Mouse (Mus musculus) ovary, postnatal 10 days (tissue): ENCODE data around the gene Tcam1.

ENCODE experiments used
- DNase-seq: peaks from one replicate; pipeline ENCODE4 v3.0.0; 2022; ENCODE audit warnings: low spot score

The Tcam1 gene

DNA sequence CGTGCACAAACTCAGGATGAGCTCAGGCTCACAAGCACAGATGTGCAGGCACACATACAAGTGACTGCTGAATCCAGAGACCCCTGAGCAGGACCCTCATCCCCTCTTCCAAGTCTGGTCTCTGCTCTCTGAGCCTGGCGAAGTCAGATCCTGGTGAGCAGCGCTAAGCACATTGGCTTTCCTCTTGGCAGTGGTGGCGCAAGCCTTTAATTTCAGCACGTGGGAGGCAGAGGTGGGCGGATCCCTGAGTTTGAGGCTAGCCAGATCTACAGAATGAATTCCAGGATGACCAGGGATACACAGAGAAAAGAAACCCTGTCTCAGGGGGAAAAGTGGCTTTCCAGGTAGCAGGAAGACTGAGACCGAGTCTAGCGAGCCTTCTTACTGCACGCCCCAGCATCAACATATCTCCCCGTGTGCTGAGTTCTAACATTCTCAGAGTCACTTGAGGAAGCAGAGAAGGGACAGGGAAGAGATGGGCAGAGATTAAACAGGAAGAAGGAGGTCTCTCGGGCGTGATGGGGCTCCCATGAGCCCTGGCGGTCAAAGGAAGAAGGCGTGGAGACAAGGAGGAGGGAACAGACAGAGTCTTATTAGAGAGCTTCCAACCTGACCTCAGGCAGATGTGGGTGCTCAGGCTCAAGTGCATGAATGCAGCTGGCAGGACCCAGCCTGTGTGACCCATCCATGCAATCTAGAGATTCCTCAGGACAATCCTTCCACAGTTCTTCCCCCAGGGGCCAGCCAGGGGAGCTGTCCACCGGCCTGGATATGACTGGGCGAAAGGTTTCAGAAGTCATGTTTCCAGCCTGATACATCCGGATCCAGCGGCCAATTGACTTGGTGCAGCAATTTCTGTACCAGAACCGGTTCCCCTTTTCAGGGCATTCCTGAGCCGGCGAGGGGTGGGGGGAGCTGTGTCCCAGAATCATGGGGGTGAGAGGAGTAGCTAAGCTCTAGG lies 42.2 kb downstream of the Tcam1 start:
- DNase-seq = no peak

DNA sequence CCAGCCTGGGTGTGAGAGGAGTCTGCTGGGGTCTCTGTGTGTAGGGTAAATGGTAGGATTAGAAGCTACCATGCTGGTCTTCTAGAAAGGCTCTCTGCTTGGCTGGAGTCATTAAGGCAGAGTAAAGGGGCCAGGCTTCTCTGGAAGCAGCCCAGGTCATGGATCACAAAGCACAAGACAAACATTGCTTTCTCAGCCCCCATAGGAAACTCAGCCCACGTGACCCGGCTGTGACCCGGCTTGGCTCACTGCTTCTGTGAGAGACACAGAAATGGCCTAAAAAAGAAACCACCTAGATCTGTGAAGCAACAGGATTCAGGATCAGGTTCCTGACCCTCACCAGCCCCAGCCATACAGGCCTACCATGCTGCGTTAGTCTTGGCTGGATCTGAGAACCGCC lies 48.4 kb downstream of the Tcam1 start:
- no peak for DNase-seq

DNA sequence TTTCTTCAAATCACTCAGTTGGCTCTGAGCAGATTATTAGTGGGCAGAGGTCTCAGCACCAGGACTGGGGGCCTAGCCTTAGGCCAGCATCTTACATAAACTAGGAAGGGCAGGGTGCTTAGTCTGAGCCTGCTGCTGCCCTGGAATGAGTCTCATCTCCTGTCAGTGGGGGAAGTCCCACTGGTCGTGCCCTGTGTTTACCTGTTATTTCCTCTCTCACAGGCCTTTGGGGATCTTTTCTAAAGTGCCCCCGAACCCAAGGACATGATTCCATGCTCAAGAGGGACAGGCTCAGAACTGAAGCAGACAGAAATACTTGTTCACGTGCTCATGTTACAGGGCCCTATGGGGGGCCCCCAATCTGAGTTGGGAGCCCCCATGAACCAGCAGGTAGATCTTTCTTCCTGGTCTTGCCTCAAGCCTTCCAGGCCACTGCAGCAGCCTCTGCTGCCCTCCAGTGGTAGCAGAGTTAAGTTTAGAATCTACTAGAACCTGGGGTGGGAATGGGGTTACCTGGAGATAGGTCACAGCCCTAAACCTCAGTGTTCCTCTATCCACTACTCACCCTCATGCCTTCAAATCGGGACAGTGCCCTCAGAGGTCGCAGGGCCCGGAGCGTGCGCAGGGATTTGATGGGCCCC lies 49.2 kb downstream of the Tcam1 start:
- peak; percentile 36 for DNase-seq

DNA sequence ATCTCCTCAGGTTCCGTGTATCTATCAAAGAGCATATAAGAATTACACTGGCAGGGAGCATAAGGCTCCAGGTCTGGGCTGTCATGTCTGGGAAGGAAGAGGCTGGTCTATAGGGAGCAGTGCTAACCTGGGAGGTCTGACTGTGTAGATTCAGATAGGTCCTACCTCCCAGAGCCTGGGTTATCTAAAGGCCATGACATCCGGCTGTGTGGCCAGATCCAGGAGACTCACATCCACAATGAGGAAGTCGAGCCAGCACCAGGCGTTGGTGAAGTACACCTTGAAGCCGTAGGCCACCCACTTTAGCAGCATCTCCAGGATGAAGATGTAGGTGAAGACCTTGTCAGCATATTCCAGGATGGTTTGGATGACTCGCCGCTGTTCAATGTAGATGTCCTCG lies 50.0 kb downstream of the Tcam1 start:
- DNase-seq = no peak

DNA sequence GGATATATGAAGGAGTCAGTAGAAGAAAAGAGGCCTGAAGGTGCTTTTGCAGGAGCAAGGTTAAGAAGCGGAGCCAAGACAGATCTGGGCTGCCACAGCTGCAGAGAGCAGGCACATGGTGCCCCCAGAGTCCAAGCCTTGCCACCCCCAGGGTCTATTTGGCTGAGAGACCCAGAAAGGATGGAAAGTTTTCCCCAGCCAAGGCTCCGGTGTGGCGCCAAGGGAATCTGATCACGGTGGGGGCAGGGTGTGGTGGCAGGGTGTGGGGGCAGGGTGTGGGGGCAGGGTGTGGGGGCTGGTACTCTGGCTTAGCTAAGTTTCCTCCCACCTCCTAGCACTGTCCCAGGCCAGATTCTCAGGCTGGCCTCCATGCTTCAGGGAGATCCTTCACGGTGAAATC lies 52.0 kb downstream of the Tcam1 start:
- no peak for DNase-seq

DNA sequence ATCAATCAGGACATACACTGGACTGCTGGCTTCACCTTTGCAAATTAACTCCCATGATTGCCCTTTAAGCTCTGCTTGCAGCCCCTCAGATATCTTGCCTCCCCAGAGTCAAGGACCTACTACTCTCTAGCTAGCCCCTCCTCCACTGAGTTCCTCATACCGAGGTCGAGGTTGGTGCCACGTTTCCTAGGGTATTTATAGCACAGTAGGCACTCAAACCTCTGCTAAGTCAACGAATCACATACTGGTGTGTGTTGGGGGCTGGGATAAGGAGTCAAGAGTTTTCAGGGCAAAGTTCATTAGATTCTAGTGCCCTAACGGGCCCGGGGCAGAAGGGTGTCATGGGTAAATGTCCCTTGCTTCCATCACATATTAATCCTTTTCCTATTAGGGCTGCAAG lies 52.7 kb downstream of the Tcam1 start:
- no peak for DNase-seq

DNA sequence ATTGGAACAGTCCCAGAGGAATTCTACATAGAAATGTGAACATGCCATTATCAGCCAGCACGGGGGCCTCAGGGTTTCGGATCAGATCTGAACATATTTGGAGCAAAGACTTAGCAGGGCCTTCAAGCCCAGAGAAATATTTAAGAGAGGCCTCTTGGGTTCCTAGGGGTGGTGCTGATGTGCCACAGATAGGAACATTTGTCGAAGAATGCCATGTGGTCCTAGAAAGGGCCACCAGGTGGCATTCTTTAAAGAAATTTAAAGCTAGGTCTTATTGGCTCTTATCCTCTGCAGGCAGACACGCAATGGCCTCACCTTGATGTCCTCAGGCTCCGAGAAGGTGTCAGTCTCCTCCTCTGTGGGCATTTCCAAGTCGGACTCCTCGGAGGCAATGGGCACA lies 53.2 kb downstream of the Tcam1 start:
- no peak for DNase-seq

DNA sequence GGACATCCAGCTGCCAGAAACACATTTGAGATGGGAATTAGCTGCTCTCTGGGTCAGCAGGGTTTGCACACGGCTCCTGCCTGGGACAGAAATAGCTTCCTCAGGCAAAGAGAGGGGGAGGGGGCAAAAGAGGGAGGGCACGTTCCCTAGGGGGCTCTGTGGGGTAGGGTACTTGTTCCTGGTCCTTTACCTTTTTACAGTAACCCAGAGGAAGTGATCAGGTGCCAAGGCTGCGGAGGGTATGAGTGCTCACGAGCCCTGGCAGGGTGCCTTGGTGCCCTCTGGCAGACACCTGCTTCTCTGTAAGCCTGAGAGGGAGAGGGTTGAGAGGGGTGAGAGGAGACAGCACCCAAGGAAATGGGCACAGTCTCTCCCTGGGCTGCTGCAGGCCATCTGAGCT lies 56.0 kb downstream of the Tcam1 start:
- no peak for DNase-seq

DNA sequence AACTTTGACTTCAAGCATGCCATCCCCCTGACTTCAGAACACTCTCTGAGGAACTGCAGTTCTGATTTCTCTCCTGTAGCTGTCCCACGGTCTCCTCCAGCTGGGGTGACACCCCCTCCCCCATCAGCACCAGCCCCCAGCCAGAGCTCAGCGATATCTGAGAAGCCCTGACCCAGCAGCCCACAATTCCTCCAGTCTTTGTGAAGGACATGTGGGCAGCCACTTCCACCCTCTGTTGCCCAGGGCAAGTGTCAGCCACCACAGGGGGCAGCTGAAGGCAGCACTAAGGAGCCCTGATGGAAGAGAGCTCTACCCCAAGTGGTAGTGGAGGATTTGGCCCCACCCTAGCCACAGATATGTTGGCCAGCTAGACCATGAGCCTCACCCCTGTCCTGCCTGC lies 57.6 kb downstream of the Tcam1 start:
- no peak for DNase-seq

DNA sequence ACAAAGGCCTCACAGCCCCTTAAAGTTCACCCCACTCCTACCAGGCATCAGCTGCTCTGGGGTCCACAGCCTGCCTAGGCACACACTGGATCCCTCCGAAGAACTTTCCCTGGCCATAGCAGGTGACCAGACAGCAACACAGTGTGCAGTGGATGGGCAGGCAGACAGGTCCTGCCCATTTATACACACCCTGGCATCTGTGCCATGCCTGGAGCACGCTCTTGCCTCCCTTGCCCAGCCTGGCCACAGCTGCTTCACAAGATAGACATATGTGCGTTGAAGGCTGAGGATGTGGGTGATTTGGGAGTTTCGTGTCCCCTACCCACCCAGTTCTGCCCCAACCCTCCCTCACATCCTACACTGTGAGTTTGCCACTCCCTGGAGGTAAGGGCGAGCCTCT lies 61.6 kb downstream of the Tcam1 start:
- no peak for DNase-seq
